Mouse (Mus musculus): ENCODE results near the gene Cds1. TPM values are rescaled to one million over a fixed set of nuclear protein-coding genes. Genes with fewer than 3 reads are reported as not detected.

Gene Cds1
- polyA plus RNA-seq, 1 experiment from 2014 or later, result 5.0 TPM

DNA sequence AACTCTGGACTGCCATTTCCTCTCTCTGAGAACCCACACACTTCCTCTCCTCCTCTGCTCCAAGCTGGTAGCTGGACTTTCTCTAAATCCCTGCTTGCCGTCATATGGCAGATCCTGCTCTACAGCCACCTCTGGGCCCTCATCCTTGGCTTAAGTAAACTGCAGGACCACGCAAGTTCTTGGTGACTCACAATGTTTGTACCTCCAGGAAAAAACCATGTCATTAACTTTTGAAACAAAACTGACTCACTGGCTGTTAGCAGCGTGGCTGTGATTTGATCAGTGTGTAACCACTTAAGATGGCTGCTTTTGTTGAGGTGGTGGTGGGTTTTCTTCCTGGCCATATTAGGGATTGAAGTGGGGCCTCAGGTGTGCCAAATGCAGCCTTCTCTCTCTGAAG is 19.4 kb downstream of the Cds1 start:
- H3K4me3 ChIP-seq (ENCODE audit: low read depth, low read length), result no peak overlapping the region
- H3K27me3 ChIP-seq (ENCODE audit: control insufficient read depth, insufficient read depth, low read length), result no peaks in the 10 kb centered on the region
- H3K9ac ChIP-seq (replicated peaks; ENCODE audit: low read depth, low read length), result no peak overlapping the region
- H3K9me3 ChIP-seq (ENCODE audit: control insufficient read depth, low read depth, low read length), result no peaks in the 10 kb centered on the region
- WGBS, result 62% methylated on average over 3 of the region's 3 CpGs
- H3K4me2 ChIP-seq (replicated peaks; ENCODE audit: low read depth, low read length), result no peak overlapping the region
- H3K27ac ChIP-seq (ENCODE audit: low read length), result no peak overlapping the region
- no peak for ATAC-seq (ENCODE audit: insufficient number of reproducible peaks, insufficient read depth, low FRiP score, low read depth)
- no peaks in the 10 kb centered on the region for H3K36me3 ChIP-seq (ENCODE audit: control insufficient read depth, insufficient read depth, low read length)
- no peaks in the 10 kb centered on the region for H3K4me1 ChIP-seq (ENCODE audit: control insufficient read depth, insufficient read depth, low read length)

DNA sequence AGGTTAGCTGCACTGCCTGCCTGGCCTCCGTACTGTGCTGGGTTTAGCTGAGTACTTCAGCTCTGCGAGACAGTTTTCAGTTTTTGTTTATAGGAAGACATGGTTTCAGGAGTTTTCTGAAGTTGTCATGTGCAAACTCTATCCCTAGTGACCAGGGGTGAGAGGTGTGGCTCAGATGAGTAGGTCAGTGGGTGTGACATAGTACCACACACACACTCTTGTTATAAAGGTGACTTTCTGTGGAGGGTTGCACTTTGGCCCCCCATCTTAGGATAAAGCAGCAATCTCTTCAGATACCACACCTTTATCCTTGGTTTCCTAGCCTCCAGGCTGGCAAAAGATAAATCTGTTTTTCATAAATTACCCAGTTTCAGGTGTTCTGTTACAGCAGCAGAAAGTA is 19.9 kb downstream of the Cds1 start:
- WGBS, result 78% methylated on average over 2 of the region's 2 CpGs
- Histone ChIP-seq H3K4me1 (ENCODE audit: control insufficient read depth, insufficient read depth, low read length) (no peaks in the 10 kb centered on the region), H3K27ac (ENCODE audit: low read length) (no peak overlapping the region), H3K36me3 (ENCODE audit: control insufficient read depth, insufficient read depth, low read length) (no peaks in the 10 kb centered on the region), H3K4me2 (replicated peaks; ENCODE audit: low read depth, low read length) (no peak overlapping the region), H3K9ac (replicated peaks; ENCODE audit: low read depth, low read length) (no peak overlapping the region), H3K4me3 (ENCODE audit: low read depth, low read length) (no peak overlapping the region), H3K9me3 (ENCODE audit: control insufficient read depth, low read depth, low read length) (no peaks in the 10 kb centered on the region), H3K27me3 (ENCODE audit: control insufficient read depth, insufficient read depth, low read length) (no peaks in the 10 kb centered on the region)
- no peak for ATAC-seq (ENCODE audit: insufficient number of reproducible peaks, insufficient read depth, low FRiP score, low read depth)

DNA sequence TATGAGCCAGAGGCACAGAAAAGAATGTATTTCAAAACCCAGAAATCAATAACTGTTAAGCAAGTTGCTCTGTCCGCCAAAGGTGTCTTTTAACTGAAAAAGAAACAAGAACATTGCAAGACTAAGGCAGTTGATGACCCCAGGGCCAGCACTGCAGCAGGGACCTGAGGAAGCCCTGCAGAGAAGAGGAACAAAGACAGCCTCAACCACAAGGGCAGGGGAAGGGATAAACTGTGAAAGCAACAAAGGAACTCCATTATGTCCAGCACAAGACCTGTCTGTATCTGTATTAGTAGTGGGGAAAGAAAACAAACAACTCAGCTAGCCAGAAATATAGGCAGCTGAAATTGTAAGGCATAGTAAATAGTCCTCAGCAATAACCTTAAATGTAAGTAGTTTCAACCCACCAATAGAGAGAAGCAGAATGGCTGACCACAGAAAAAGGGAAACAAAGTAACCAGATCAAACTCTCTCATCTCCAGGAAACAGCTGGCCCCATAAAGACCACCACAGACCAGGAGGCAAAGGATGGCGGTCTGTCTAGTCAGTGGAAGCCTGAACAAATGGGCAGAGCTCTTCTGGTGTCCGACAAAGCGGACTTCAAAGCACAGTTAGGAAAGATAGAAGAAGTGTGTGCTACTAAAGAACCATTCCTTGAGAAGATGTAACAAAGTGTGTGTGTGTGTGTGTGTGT is 21.1 kb downstream of the Cds1 start:
- Histone ChIP-seq H3K4me1 (ENCODE audit: control insufficient read depth, insufficient read depth, low read length) (no peaks in the 10 kb centered on the region), H3K27me3 (ENCODE audit: control insufficient read depth, insufficient read depth, low read length) (no peaks in the 10 kb centered on the region), H3K9me3 (ENCODE audit: control insufficient read depth, low read depth, low read length) (no peaks in the 10 kb centered on the region), H3K36me3 (ENCODE audit: control insufficient read depth, insufficient read depth, low read length) (no peaks in the 10 kb centered on the region), H3K4me2 (replicated peaks; ENCODE audit: low read depth, low read length) (no peak overlapping the region), H3K4me3 (ENCODE audit: low read depth, low read length) (no peak overlapping the region), H3K9ac (replicated peaks; ENCODE audit: low read depth, low read length) (no peak overlapping the region), H3K27ac (ENCODE audit: low read length) (no peak overlapping the region)
- ATAC-seq (ENCODE audit: insufficient number of reproducible peaks, insufficient read depth, low FRiP score, low read depth), result no peak
- 75% methylated on average over 4 of the region's 4 CpGs for WGBS

DNA sequence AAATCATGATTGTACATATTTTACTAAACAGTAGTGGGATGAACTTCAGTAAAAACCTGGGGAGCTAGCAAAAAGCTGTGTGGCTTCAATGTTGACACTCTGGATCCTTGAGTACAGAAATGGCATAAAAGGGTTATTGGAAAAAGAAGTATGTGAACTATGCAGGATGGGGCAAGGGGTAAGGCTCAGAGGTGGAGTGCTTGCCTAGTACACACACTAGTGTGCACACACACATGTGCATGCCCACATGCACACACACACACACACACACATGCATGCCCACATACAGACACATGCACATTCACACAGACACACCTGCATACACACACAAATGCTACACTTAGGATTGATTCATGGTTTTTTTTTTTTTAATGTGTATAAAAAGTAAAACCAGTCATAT is 24.8 kb downstream of the Cds1 start:
- H3K9ac ChIP-seq (replicated peaks; ENCODE audit: low read depth, low read length), result no peak overlapping the region
- no peak overlapping the region for H3K4me3 ChIP-seq (ENCODE audit: low read depth, low read length)
- ATAC-seq (ENCODE audit: insufficient number of reproducible peaks, insufficient read depth, low FRiP score, low read depth), result no peak
- H3K27me3 ChIP-seq (ENCODE audit: control insufficient read depth, insufficient read depth, low read length), result no peaks in the 10 kb centered on the region
- 0 out of 2 replicates have a peak, but pooled peaks cover 3% of the 10 kb centered on the region for H3K4me1 ChIP-seq (ENCODE audit: control insufficient read depth, insufficient read depth, low read length)
- H3K27ac ChIP-seq (ENCODE audit: low read length), result no peak overlapping the region
- H3K36me3 ChIP-seq (ENCODE audit: control insufficient read depth, insufficient read depth, low read length), result no peaks in the 10 kb centered on the region
- H3K4me2 ChIP-seq (replicated peaks; ENCODE audit: low read depth, low read length), result no peak overlapping the region
- no peaks in the 10 kb centered on the region for H3K9me3 ChIP-seq (ENCODE audit: control insufficient read depth, low read depth, low read length)

DNA sequence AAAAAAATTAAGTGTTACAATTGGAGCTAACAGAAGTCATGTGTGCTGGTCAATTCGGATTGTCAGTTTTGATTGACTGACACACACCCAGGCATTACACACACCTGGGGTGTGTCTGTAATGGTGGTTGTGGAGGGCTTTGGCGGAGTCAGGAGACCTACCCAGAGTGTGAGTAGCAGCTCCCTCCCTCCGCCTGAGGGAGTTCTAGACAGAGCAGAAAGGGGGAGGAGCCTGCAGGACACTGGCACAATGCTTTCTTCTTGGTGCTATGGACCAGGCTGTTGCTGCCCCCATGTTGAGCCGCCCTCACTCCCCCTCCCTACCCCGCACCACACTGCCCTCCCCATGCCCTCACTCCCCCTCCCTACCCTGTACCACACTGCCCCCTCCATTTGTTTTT is 25.6 kb downstream of the Cds1 start:
- Histone ChIP-seq H3K27me3 (ENCODE audit: control insufficient read depth, insufficient read depth, low read length) (no peaks in the 10 kb centered on the region), H3K4me2 (replicated peaks; ENCODE audit: low read depth, low read length) (no peak overlapping the region), H3K27ac (ENCODE audit: low read length) (no peak overlapping the region), H3K4me3 (ENCODE audit: low read depth, low read length) (no peak overlapping the region), H3K9me3 (ENCODE audit: control insufficient read depth, low read depth, low read length) (no peaks in the 10 kb centered on the region), H3K9ac (replicated peaks; ENCODE audit: low read depth, low read length) (no peak overlapping the region), H3K4me1 (ENCODE audit: control insufficient read depth, insufficient read depth, low read length) (0 out of 2 replicates have a peak, but pooled peaks cover 3% of the 10 kb centered on the region), H3K36me3 (ENCODE audit: control insufficient read depth, insufficient read depth, low read length) (no peaks in the 10 kb centered on the region)
- WGBS, result 70% methylated on average over 5 of the region's 5 CpGs
- no peak for ATAC-seq (ENCODE audit: insufficient number of reproducible peaks, insufficient read depth, low FRiP score, low read depth)

DNA sequence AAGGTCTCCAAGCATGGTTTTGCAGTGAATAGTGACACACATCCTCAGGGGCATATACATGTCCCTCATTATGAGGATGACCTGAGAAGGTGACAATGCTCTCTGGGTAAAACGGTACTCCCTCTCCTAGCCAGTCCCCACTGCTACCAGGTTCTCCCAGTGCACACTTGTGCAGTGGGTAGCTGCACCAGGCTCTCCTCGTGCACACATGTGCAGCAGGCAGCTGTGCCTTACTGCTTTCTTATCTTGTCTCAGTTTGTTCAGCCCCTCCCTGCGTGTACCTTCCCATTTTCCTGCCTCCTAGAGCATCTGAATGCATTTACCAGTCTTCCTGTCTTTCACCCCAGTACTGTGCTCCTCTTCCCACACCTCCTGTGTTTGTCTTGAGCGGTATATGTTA is 27.7 kb downstream of the Cds1 start:
- 52% methylated on average over 4 of the region's 4 CpGs for WGBS
- no peaks in the 10 kb centered on the region for H3K27me3 ChIP-seq (ENCODE audit: control insufficient read depth, insufficient read depth, low read length)

DNA sequence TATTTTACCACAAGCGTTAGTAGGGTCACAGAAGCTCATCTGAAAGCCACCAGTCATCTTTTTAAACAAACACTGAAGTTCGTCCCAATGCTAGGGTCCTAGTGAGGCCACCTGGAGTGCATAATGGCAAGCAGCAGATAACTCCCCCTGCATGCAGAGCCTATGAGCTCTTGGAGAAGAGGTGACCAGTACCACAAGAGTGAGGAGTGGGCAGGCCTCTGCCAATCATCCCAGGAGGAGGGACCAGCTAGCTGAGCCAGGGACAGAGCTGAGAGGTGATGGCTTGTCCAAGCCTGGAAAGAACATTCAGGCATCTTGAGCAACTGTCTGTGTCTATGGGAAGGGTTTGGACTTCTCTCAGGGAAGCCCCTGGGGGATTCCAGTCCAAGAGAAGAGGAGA is 37.0 kb downstream of the Cds1 start:
- no peak overlapping the region for H3K27ac ChIP-seq (ENCODE audit: low read length)
- 42% methylated on average over 2 of the region's 2 CpGs for WGBS
- no peaks in the 10 kb centered on the region for H3K9me3 ChIP-seq (ENCODE audit: control insufficient read depth, low read depth, low read length)
- H3K36me3 ChIP-seq (ENCODE audit: control insufficient read depth, insufficient read depth, low read length), result no peaks in the 10 kb centered on the region
- H3K4me3 ChIP-seq (ENCODE audit: low read depth, low read length), result no peak overlapping the region
- H3K27me3 ChIP-seq (ENCODE audit: control insufficient read depth, insufficient read depth, low read length), result no peaks in the 10 kb centered on the region
- no peak overlapping the region for H3K4me2 ChIP-seq (replicated peaks; ENCODE audit: low read depth, low read length)
- H3K9ac ChIP-seq (replicated peaks; ENCODE audit: low read depth, low read length), result no peak overlapping the region
- H3K4me1 ChIP-seq (ENCODE audit: control insufficient read depth, insufficient read depth, low read length), result no peaks in the 10 kb centered on the region
- ATAC-seq (ENCODE audit: insufficient number of reproducible peaks, insufficient read depth, low FRiP score, low read depth), result no peak

More for the DNA sequence above, 27.7 kb downstream of the Cds1 start:
- H3K9ac ChIP-seq (replicated peaks; ENCODE audit: low read depth, low read length), result no peak overlapping the region
- 0 out of 2 replicates have a peak, but pooled peaks cover 3% of the 10 kb centered on the region for H3K4me1 ChIP-seq (ENCODE audit: control insufficient read depth, insufficient read depth, low read length)
- no peak overlapping the region for H3K4me2 ChIP-seq (replicated peaks; ENCODE audit: low read depth, low read length)
- no peak for ATAC-seq (ENCODE audit: insufficient number of reproducible peaks, insufficient read depth, low FRiP score, low read depth)
- no peaks in the 10 kb centered on the region for H3K36me3 ChIP-seq (ENCODE audit: control insufficient read depth, insufficient read depth, low read length)
- H3K27ac ChIP-seq (ENCODE audit: low read length), result no peak overlapping the region
- no peaks in the 10 kb centered on the region for H3K9me3 ChIP-seq (ENCODE audit: control insufficient read depth, low read depth, low read length)
- no peak overlapping the region for H3K4me3 ChIP-seq (ENCODE audit: low read depth, low read length)

DNA sequence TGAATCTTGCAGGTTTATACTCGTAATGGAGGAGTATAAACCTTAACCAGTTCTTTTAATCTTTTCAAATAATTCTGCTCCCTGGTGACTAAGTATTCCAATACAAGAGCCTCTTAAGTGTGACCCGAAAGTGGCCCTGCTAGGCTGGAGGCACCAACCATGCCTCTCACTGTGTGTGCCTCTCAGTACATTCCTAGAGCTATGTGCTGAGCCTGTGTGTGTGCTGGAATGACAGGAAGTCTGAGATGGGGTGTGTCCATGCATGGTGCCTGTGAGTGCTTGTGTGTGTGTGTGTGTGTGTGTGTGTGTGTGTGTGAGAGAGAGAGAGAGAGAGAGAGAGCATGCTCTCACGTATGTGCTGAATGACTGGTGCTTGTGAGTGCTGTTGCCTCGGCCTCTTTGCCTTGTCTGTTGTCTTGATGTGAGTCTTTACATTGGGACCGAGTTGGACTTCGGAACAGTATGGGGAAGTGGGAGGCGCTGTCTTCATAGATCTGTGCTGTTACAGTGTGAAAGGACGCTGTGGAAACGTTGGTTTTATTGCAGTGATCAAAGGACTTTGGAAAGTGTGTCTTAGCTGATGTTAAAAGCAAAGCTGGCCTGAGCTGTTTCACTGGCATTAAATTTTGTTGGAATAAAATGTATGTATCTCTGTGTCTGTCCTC is 37.6 kb downstream of the Cds1 start:
- Histone ChIP-seq H3K36me3 (ENCODE audit: control insufficient read depth, insufficient read depth, low read length) (no peaks in the 10 kb centered on the region), H3K27ac (ENCODE audit: low read length) (no peak overlapping the region), H3K4me2 (replicated peaks; ENCODE audit: low read depth, low read length) (no peak overlapping the region), H3K4me1 (ENCODE audit: control insufficient read depth, insufficient read depth, low read length) (no peaks in the 10 kb centered on the region), H3K9ac (replicated peaks; ENCODE audit: low read depth, low read length) (no peak overlapping the region), H3K27me3 (ENCODE audit: control insufficient read depth, insufficient read depth, low read length) (no peaks in the 10 kb centered on the region), H3K9me3 (ENCODE audit: control insufficient read depth, low read depth, low read length) (no peaks in the 10 kb centered on the region), H3K4me3 (ENCODE audit: low read depth, low read length) (no peak overlapping the region)
- 72% methylated on average over 9 of the region's 9 CpGs for WGBS
- ATAC-seq (ENCODE audit: insufficient number of reproducible peaks, insufficient read depth, low FRiP score, low read depth), result no peak

Measured in stomach, embryonic 14.5 days (tissue).